Mouse (Mus musculus) lung, embryonic 14.5 days (tissue): Measurements from ENCODE around the gene Nop2. TPM values are rescaled to one million over a fixed set of nuclear protein-coding genes. Genes with fewer than 3 reads are reported as not detected.
A peak's percentile ranks its signal among the peaks of the same experiment; 100 is the strongest.

Experiments
- ATAC-seq: fragments of 200-750 bp; cut with Nextera tagmentation; 2 replicates; pipeline ENCODE4 v1.8.0; 2017; ENCODE audit warnings: mild to moderate bottlenecking, moderate TSS enrichment, moderate library complexity; ENCODE audit not compliant: insufficient read depth
- DNase-seq: peaks from one replicate; pipeline ENCODE4 v3.0.0-alpha.2; 2015
- H3K27ac ChIP-seq: fragments of 300-500 bp; sonication (generic); 2 replicates; pipeline ENCODE4 v1.5.1; 2014; ENCODE audit warnings: low read depth, mild to moderate bottlenecking, moderate library complexity
- H3K27me3 ChIP-seq: fragments of 300-500 bp; sonication (generic); 2 replicates; pipeline ENCODE4 v1.6.1; 2014; ENCODE audit warnings: low read length, control low read depth; ENCODE audit not compliant: insufficient read depth
- H3K36me3 ChIP-seq: fragments of 300-500 bp; sonication (generic); 2 replicates; pipeline ENCODE4 v1.6.1; 2014; ENCODE audit warnings: control low read depth; ENCODE audit not compliant: insufficient read depth
- H3K4me1 ChIP-seq: fragments of 300-500 bp; sonication (generic); 2 replicates; pipeline ENCODE4 v1.6.1; 2014; ENCODE audit warnings: antibody characterized with exemption, control low read depth; ENCODE audit not compliant: insufficient read depth
- H3K4me2 ChIP-seq: fragments of 300-500 bp; sonication (generic); 2 replicates; pipeline ENCODE4 v1.6.1; 2014; ENCODE audit warnings: mild to moderate bottlenecking
- H3K4me3 ChIP-seq: fragments of 300-500 bp; sonication (generic); 2 replicates; pipeline ENCODE4 v1.5.1; 2014; ENCODE audit warnings: low read depth, low read length
- H3K9ac ChIP-seq: fragments of 300-500 bp; sonication (generic); 2 replicates; pipeline ENCODE4 v1.6.1; 2014
- H3K9me3 ChIP-seq: fragments of 300-500 bp; sonication (generic); 2 replicates; pipeline ENCODE4 v1.6.1; 2016; ENCODE audit warnings: low read depth, low read length, control low read depth
- CTCF ChIP-seq: IDR thresholded peaks from 2 replicates; pipeline ENCODE4 v1.5.1; 2016; ENCODE audit warnings: antibody characterized with exemption, low read depth
- WGBS: fragments of 180-500 bp; shearing (Covaris S2); extraction: QIAGEN DNeasy Blood & Tissue Kit; methylation state at CpG from one replicate; pipeline ENCODE4 v1.1.7; 2014; 5-methylcytosine and 5-hydroxymethylcytosine counted together
- polyA plus RNA-seq: library from polyadenylated mRNA; unstranded; fragments of >200 nt; fragmentation: Nextera tagmentation; extraction: Ambion mirVana; gene quantifications from 2 replicates; pipeline ENCODE4 v1.2.1, GENCODE M21; 2014

Gene Nop2
- polyA plus RNA-seq, 1 experiment from 2014 or later, result 70.6 TPM

DNA sequence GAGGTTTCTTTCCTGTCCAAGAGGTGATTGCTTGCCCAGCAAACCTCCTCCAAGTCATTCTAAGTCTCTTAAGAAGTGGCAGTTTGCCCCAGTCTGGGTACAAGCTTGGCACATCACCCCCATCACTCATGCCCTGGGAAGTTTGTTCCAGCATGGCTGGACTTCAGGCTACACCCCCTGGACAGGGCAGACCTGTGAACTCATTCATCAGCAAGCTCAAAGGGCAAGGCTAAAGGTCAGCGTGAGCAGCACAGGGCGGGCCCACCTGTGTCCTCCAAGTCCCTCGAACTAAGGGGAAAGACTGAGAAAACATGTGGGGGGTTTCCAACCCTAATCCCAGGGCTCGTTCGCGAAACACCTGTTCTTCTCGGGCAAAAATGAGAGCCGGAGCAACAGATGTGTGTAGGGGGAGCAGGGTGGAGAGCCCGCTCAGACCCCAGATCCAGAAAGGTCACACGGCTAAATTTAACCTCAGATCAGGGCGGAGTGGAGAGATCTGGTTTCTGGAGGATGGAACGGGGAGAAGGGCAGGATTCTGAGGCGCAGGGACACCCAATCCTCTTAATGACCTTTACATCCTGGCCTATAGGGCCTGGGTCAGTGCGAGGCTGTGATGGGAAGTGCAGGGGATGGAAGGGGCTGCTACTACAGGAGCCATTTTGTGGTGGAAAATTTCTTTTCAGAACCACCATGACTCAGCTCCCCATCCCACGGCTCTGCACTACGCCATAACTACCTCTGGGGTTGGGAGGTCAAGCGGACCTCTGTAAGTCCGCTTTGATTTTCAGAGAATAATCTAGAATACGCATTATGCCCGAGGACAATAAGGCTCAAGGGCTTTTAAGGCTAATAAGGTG lies 32.3 kb downstream of the Nop2 start:
- H3K4me1 ChIP-seq, result peaks cover 20% of the 10 kb centered on the region
- peak overlapping the region; percentile 95 for H3K4me3 ChIP-seq
- peaks cover 74% of the 10 kb centered on the region for H3K36me3 ChIP-seq
- peak overlapping the region; percentile 98 for H3K4me2 ChIP-seq
- ATAC-seq (no peak), DNase-seq (peak; percentile 46)
- WGBS, result 5% methylated on average over 20 of the region's 20 CpGs
- H3K27ac ChIP-seq, result peak overlapping the region; percentile 98
- H3K9me3 ChIP-seq, result no peaks in the 10 kb centered on the region
- TF ChIP-seq CTCF, result no peak
- no peaks in the 10 kb centered on the region for H3K27me3 ChIP-seq
- peak overlapping the region; percentile 98 for H3K9ac ChIP-seq

DNA sequence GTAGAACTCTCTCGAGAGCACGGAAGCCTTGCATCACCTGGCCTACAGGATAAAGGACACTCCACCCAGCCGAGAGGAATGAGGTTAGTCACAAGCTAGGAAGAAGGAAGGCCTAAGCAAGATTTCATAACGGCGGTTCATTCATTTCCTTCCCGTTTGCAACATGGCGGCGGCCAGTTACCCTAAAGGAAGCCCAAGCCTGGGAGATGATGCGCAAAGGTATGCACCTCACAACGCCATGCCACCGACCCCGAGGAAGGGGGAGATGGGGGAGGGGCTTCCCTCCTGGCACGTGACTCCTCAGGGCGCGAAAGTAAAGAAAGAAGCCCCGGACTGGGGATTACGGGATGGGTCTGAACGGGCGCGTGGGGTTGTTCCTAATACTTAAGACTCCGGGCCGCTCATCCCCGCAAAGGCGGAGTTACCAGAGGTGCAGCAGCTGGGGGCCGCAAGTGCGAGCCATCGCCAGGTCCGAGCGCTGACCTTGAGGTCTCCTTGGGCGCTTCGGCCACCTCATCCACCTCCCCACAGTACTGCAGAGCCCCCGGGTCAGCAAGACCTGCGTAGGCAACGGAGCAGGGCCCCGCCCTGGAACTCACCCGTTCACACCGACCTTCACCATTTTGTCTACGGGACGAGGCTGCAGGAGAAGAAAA lies 33.1 kb downstream of the Nop2 start:
- Histone ChIP-seq H3K4me3 (peak overlapping the region; percentile 95), H3K4me1 (peaks cover 20% of the 10 kb centered on the region), H3K9ac (peak overlapping the region; percentile 98), H3K4me2 (peak overlapping the region; percentile 98), H3K27ac (peak overlapping the region; percentile 98), H3K9me3 (no peaks in the 10 kb centered on the region), H3K36me3 (peaks cover 75% of the 10 kb centered on the region), H3K27me3 (no peaks in the 10 kb centered on the region)
- TF ChIP-seq CTCF, result no peak
- under 1% methylated on average over 39 of the region's 39 CpGs for WGBS
- peak; percentile 82 for DNase-seq
- ATAC-seq, result peak; percentile 6

DNA sequence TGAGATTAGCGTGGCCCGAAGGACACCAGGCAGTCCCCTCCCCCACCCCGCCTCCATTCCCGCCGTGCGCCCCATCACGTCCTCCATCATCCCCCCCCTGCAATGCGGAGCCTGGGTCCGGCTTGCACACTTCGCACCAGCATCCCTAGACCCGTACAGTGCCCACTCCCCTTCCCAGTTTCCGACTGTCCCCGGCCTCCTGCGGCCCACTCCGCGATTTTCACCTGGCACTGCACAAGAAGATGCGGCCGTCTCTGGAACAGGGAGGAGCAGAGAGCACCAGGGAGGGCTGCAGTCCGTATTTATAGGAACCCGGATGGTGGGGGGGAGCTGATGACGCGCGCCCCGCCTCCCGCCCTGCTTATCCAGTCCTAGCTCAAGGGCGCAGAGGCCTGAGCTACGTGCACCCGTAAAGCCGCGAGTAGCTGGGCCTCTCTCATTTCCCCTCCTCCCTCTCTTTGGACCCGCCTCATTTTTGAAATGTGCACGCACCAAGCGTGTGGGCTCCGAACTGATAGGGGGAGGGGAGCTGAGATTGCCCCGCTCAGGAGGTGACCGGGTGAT lies 33.7 kb downstream of the Nop2 start:
- Histone ChIP-seq H3K4me3 (peak overlapping the region; percentile 95), H3K4me1 (peaks cover 20% of the 10 kb centered on the region), H3K36me3 (peaks cover 76% of the 10 kb centered on the region), H3K4me2 (peak overlapping the region; percentile 98), H3K9me3 (no peaks in the 10 kb centered on the region), H3K27ac (peak overlapping the region; percentile 98), H3K9ac (peak overlapping the region; percentile 98), H3K27me3 (no peaks in the 10 kb centered on the region)
- whole genome bisulfite sequencing, result under 1% methylated on average over 36 of the region's 36 CpGs
- peak; percentile 93 for ATAC-seq
- no peak for TF ChIP-seq CTCF
- DNase-seq, result peak; percentile 99

DNA sequence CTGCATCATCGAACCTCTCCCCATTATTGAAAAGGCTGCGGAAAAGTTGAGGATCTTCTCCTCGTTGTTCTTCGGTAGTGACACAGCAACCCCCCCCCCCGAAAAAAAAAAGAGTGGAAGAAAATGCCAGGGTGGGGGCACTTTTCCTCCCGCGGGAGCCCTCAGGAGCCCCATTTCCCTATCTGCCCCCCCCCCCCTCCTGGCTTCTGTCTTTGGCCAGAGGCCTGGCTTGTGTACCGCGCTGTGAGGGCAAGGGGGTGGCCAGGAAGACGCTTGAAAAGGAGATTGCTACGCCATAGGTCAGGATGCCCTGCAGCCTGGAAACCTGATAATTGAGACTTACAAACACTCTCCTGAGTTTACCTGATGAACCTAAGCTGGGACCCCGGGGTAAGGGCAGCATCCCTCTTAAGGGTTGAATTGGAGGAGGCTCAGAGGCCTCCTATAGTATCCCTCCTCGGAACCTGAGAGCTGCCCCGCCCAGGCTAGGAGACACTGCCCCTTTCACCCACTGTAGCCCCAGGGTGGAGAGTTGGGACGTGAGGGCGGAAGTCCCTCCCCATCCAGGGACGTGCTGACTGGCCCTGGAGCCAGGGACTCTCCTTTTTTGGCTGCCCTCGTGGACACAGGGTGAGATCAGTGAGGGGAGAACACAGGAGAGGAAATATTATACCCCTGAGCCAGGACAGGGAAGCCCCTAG lies 34.5 kb downstream of the Nop2 start, which contains the start of gene Gapdh:
TSS of gene Gapdh (minus strand) at position 417 of the 701 bp plus-strand sequence.
- ATAC-seq (peak; percentile 68), DNase-seq (peak; percentile 86)
- Histone ChIP-seq H3K27me3 (no peaks in the 10 kb centered on the region), H3K4me1 (peaks cover 20% of the 10 kb centered on the region), H3K4me2 (peak within 1 kb of the TSS; percentile 98), H3K36me3 (peaks cover 76% of the 10 kb centered on the region), H3K4me3 (peak within 1 kb of the TSS; percentile 95), H3K9me3 (no peaks in the 10 kb centered on the region), H3K27ac (peak within 1 kb of the TSS; percentile 98), H3K9ac (peak within 1 kb of the TSS; percentile 98)
- WGBS, result 1% methylated on average over 18 of the region's 18 CpGs
- TF ChIP-seq CTCF, result no peak

DNA sequence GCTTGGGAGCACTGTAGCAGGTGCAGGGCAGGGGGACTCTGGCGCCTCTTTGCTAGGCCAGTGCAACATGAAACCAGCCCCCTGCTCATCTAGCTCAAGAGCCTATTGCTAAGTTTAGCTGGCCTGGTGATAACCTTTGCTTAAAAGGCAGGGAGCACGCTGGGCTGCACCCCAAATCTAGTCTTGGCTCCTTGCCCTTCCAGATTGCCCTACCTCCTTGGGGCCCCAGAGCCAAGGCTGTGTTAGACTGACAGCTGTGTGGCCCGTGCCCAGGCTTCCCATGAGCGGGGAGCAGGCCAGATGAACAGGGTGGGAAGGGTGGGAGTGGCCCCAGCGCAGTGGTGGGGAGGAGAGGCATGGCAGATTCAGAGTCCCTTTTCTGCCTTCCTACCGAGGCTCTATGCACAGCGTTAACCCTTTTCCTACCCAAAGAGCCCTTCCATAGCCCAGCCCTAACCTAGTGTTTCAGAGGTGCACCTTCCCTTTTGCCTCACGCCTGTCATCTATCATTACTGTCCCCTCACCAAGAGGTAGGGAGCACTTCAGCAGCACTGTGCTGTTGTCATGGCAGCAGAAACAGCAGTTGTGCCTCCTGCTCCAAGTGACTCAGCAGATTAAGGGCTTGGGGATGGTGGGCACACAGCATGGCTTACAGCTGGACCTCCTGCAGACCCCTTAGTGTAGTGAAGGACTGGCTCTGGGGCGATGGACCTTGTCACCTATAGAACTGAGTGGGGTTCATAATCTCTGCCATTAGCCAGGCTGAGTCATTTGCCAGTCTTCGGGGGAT lies 35.3 kb downstream of the Nop2 start:
- ATAC-seq (peak; percentile 16; the same call in 1 of the 2 replicates), DNase-seq (peak; percentile 63)
- H3K27ac ChIP-seq, result peak overlapping the region; percentile 98
- H3K9ac ChIP-seq, result peak overlapping the region; percentile 65
- no peaks in the 10 kb centered on the region for H3K9me3 ChIP-seq
- peak overlapping the region; percentile 95 for H3K4me3 ChIP-seq
- H3K4me2 ChIP-seq, result peak overlapping the region; percentile 98
- no peak for TF ChIP-seq CTCF
- H3K27me3 ChIP-seq, result no peaks in the 10 kb centered on the region
- 14% methylated on average over 10 of the region's 10 CpGs for WGBS
- H3K4me1 ChIP-seq, result peaks cover 20% of the 10 kb centered on the region
- H3K36me3 ChIP-seq, result peaks cover 76% of the 10 kb centered on the region

DNA sequence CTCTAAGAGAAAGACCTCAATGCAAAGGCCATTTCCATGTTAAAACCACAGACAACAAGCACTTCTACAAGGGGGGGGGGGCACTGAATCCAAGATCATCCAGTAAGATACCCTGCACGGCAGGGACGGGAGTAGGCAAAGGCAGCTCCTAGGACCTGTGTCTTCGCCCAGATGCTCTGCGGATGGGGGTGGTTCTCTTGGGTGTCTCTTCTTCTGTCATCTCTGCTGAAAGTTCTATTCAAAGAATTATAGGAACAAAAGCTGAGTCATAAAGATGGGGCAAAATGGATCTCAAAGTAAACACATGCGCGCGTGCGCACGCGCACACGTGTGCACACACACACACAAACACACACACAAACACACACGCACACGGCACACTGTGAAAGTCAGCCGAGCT lies 36.4 kb downstream of the Nop2 start:
- Histone ChIP-seq H3K36me3 (peaks cover 78% of the 10 kb centered on the region), H3K4me1 (peaks cover 20% of the 10 kb centered on the region), H3K27ac (peak overlapping the region; percentile 98; the same call in 1 of the 2 replicates), H3K4me3 (no peak overlapping the region), H3K9me3 (no peaks in the 10 kb centered on the region), H3K27me3 (no peaks in the 10 kb centered on the region), H3K9ac (no peak overlapping the region), H3K4me2 (no peak overlapping the region)
- DNase-seq (no peak), ATAC-seq (no peak)
- no peak for TF ChIP-seq CTCF
- 87% methylated on average over 14 of the region's 14 CpGs for WGBS
